Mouse (Mus musculus) myocyte (in vitro differentiated cells): ENCODE results near the gene Spon1.

Experiments
- CEBPB ChIP-seq: IDR thresholded peaks from 2 replicates; pipeline ENCODE4 v1.6.1; 2011; ENCODE audit warnings: mild to moderate bottlenecking, moderate library complexity; ENCODE audit not compliant: poor library complexity, insufficient read depth, severe bottlenecking
- E2F4 ChIP-seq: IDR thresholded peaks from one replicate; pipeline ENCODE4 v1.6.1; 2011; ENCODE audit warnings: mild to moderate bottlenecking, control low read depth, moderate library complexity; ENCODE audit not compliant: insufficient read depth
- MAX ChIP-seq: IDR thresholded peaks from one replicate; pipeline ENCODE4 v1.6.1; 2011; ENCODE audit warnings: low read depth, mild to moderate bottlenecking, control low read depth
- MYOD1 ChIP-seq, 3 experiments: IDR thresholded peaks; one replicate each; pipeline ENCODE4 v1.6.1; 2011; ENCODE audit warnings: control low read depth in 2 of 3, low read depth in 2 of 3, mild to moderate bottlenecking in 2 of 3, moderate library complexity in 1 of 3; ENCODE audit not compliant: insufficient read length in 2 of 3, control insufficient read depth in 1 of 3
- POLR2A ChIP-seq: IDR thresholded peaks from one replicate; pipeline ENCODE4 v1.6.1; 2011; ENCODE audit warnings: low read depth, mild to moderate bottlenecking, control low read depth, moderate library complexity; ENCODE audit not compliant: insufficient read length
- POLR2AphosphoS2 ChIP-seq: IDR thresholded peaks from one replicate; pipeline ENCODE4 v1.6.1; 2011; ENCODE audit warnings: low read depth, control low read depth; ENCODE audit not compliant: insufficient read length
- REST ChIP-seq: IDR thresholded peaks from one replicate; pipeline ENCODE4 v1.6.1; 2011; ENCODE audit warnings: mild to moderate bottlenecking, control low read depth, moderate library complexity; ENCODE audit not compliant: insufficient read depth, insufficient read length
- TCF12 ChIP-seq: IDR thresholded peaks from one replicate; pipeline ENCODE4 v1.6.1; 2011; ENCODE audit warnings: mild to moderate bottlenecking, control low read depth; ENCODE audit not compliant: poor library complexity, insufficient read depth, severe bottlenecking
- USF1 ChIP-seq: IDR thresholded peaks from one replicate; pipeline ENCODE4 v1.6.1; 2011; ENCODE audit warnings: low read depth, mild to moderate bottlenecking, control low read depth, moderate library complexity

DNA sequence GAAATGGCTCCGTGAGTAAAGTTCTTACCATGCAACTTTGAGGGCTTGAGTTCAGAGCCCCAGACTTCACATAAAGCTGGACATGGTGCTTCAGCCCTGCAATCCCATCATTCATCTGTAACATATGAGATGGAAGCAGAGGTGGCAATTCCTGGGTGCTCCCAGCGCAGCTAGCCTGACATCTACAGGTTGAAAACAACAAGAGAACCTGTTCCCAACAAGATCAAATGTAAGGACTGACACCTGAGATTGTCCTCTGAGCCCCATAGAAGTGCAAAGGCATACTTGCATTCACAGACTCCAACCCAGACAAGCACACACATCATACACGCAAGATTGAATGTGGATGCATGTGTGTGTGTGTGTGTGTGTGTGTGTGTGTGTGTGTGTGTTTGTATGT is 114.2 kb downstream of the Spon1 start:
- TF ChIP-seq POLR2A (no peak), POLR2AphosphoS2 (no peak), E2F4 (no peak), USF1 (no peak), TCF12 (no peak), MAX (no peak), CEBPB (no peak), REST (no peak), MYOD1 (IDR thresholded peaks at IDR 0.05; ENCODE audit: control insufficient read depth in 1 of 3, insufficient read length in 2 of 3, low read depth in 2 of 3) (no peak)
